In genomic region chr3:102147189-102147588, GRCm38 (mm10) we compare ENCODE assay signal across 21 mouse cellular contexts. TPM values are rescaled to one million over a fixed set of nuclear protein-coding genes. Genes with fewer than 3 reads are reported as not detected.
A peak's percentile ranks its signal among the peaks of the same experiment; 100 is the strongest.
DNase-seq lines count a peak whose midpoint lies in the region; ATAC-seq and TF ChIP-seq lines count a peak whose summit lies in the region.
"Had no signal": no experiment of that assay in that cellular context is flagged by ENCODE, and none has a peak within 500 bp of the region (broad histone marks: within the 10 kb centered on the region; RNA-seq: fewer than 3 reads in every experiment).

No protein-coding gene starts in this region.

- H3K9me3 ChIP-seq in hindbrain, embryonic 10.5 days = no peaks in the 10 kb centered on the region
- H3K9me3 ChIP-seq in hindbrain, embryonic 16.5 days (ENCODE audit: control insufficient read depth, low read length) = no peaks in the 10 kb centered on the region
- no peaks in the 10 kb centered on the region for H3K9me3 ChIP-seq in heart, embryonic 10.5 days
- H3K9me3 ChIP-seq: limb, embryonic 10.5 days had no signal

- no peak for ATAC-seq in hindbrain, embryonic 16.5 days
- no peak for ATAC-seq in megakaryocyte progenitor cell, adult 5-6 weeks (replicated peaks; ENCODE audit: poor library complexity)
- ATAC-seq: activated CD4-positive, CD25-positive, alpha-beta regulatory T cell, adult 4 months; intestine, postnatal 0 days had no signal

- H3K36me3 ChIP-seq in hindbrain, embryonic 10.5 days = no peaks in the 10 kb centered on the region
- no peaks in the 10 kb centered on the region for H3K36me3 ChIP-seq in hindbrain, embryonic 16.5 days (ENCODE audit: control insufficient read depth, insufficient read depth, low read length)
- H3K36me3 ChIP-seq in heart, embryonic 10.5 days = no peaks in the 10 kb centered on the region
- H3K36me3 ChIP-seq: limb, embryonic 10.5 days had no signal

- no peak for DNase-seq in gastrocnemius, adult 2 months
- no peak for DNase-seq in gastrocnemius, adult 8-10 months (ENCODE audit: low spot score in 2 of 2)
- no peak for DNase-seq in hindbrain, embryonic 10.5 days (ENCODE audit: low spot score)
- DNase-seq in Muller cell, postnatal 12 days (ENCODE audit: inconsistent ontology term) = peak; percentile 25
- no peak for DNase-seq in heart, embryonic 10.5 days (ENCODE audit: low spot score)
- DNase-seq in thymus, postnatal 0 days (ENCODE audit: low spot score) = no peak
- DNase-seq: adrenal gland, adult 8-10 months; cerebellum, adult 11-12 months; cerebellum, postnatal 10 days; kidney, postnatal 25 days; liver; lung, postnatal 4 days; right cerebral cortex, postnatal 25 days; thymus, postnatal 25 days had no signal

- intact Hi-C loops in gastrocnemius, adult 2 months (cut with DNase I) = no loop called here

- no peak overlapping the region for H3K4me3 ChIP-seq in gastrocnemius, adult 2 months
- H3K4me3 ChIP-seq in hindbrain, embryonic 10.5 days = no peak overlapping the region
- no peak overlapping the region for H3K4me3 ChIP-seq in hindbrain, embryonic 16.5 days (ENCODE audit: low read length)
- H3K4me3 ChIP-seq in heart, embryonic 10.5 days = no peak overlapping the region
- H3K4me3 ChIP-seq: layer of hippocampus, adult 2 months; limb, embryonic 10.5 days had no signal

- peaks cover 52% of the 10 kb centered on the region for H3K4me1 ChIP-seq in hindbrain, embryonic 10.5 days (replicated peaks)
- no peaks in the 10 kb centered on the region for H3K4me1 ChIP-seq in hindbrain, embryonic 16.5 days (ENCODE audit: control insufficient read depth, insufficient read depth, low read depth, low read length)
- H3K4me1 ChIP-seq in heart, embryonic 10.5 days = peaks cover 59% of the 10 kb centered on the region

- H3K9ac ChIP-seq in hindbrain, embryonic 16.5 days (ENCODE audit: low read depth, low read length) = no peak overlapping the region

- no peak for TF ChIP-seq CTCF in gastrocnemius, adult 2 months (IDR thresholded peaks at IDR 0.05)

- no peak overlapping the region for H3K4me2 ChIP-seq in hindbrain, embryonic 16.5 days (ENCODE audit: low read length)

- H3K27ac ChIP-seq in gastrocnemius, adult 2 months = peak overlapping the region; percentile 59
- peak overlapping the region; percentile 53; the same call in 1 of the 2 replicates for H3K27ac ChIP-seq in hindbrain, embryonic 10.5 days
- H3K27ac ChIP-seq in hindbrain, embryonic 16.5 days (ENCODE audit: low read depth, low read length) = no peak overlapping the region
- H3K27ac ChIP-seq in heart, embryonic 10.5 days = peak overlapping the region; percentile 24; the same call in 1 of the 2 replicates
- H3K27ac ChIP-seq: layer of hippocampus, adult 2 months; limb, embryonic 10.5 days had no signal

- WGBS in hindbrain, embryonic 10.5 days = 84% methylated on average over 4 of the region's 4 CpGs
- 76% methylated on average over 4 of the region's 4 CpGs for WGBS in hindbrain, embryonic 16.5 days
- WGBS in heart, embryonic 10.5 days = 75% methylated on average over 4 of the region's 4 CpGs

- H3K27me3 ChIP-seq in hindbrain, embryonic 10.5 days (ENCODE audit: insufficient read depth, poor library complexity, severe bottlenecking) = peaks cover 17% of the 10 kb centered on the region
- no peaks in the 10 kb centered on the region for H3K27me3 ChIP-seq in hindbrain, embryonic 16.5 days (replicated peaks; ENCODE audit: control insufficient read depth, insufficient read depth, low read length)
- no peaks in the 10 kb centered on the region for H3K27me3 ChIP-seq in heart, embryonic 10.5 days (ENCODE audit: insufficient read depth, poor library complexity, severe bottlenecking)

RNA-seq across cellular contexts. Expression of gene Vangl1, which starts 57.3 kb away (rescaled TPM):
- 1 to 10 TPM; 1.6 to 4.1 TPM for total RNA-seq in gastrocnemius, adult 2 months (2021)
- 1 to 10 TPM in 3 of 4 experiments, under 1 TPM in 1; 0.70 to 2.0 (median 1.2) TPM for total RNA-seq in gastrocnemius, adult 8-10 months (2022)
- 13.9 and 14.7 TPM in 2 replicates for polyA plus RNA-seq in hindbrain, embryonic 10.5 days (2016; fragmentation: Nextera tagmentation; extraction: Ambion mirVana)
- 7.9 and 14.0 TPM in 2 replicates for polyA plus RNA-seq in hindbrain, embryonic 16.5 days (2015; fragmentation: Nextera tagmentation; extraction: Ambion mirVana)
- polyA plus RNA-seq in heart, embryonic 10.5 days (2016; fragmentation: Nextera tagmentation; extraction: Ambion mirVana) = 26.5 and 32.8 TPM in 2 replicates
- total RNA-seq in megakaryocyte progenitor cell, adult 5-6 weeks (2015) = 0.34 and 0.47 TPM in 2 replicates
- total RNA-seq in megakaryocyte progenitor cell, adult 5-6 weeks (2017) = 1.5 TPM in 2 replicates
- 5.2 and 5.4 TPM in 2 replicates for polyA plus RNA-seq in thymus, postnatal 0 days (2015; fragmentation: Nextera tagmentation; extraction: Ambion mirVana)
- total RNA-seq: neutrophil, adult 5-6 weeks had no signal
- polyA plus RNA-seq: activated CD4-positive, CD25-positive, alpha-beta regulatory T cell, adult 4 months had no signal
